Mouse (Mus musculus): ENCODE data around the gene Patz1.
A peak's percentile ranks its signal among the peaks of the same experiment; 100 is the strongest.

Patz1 gene

DNA sequence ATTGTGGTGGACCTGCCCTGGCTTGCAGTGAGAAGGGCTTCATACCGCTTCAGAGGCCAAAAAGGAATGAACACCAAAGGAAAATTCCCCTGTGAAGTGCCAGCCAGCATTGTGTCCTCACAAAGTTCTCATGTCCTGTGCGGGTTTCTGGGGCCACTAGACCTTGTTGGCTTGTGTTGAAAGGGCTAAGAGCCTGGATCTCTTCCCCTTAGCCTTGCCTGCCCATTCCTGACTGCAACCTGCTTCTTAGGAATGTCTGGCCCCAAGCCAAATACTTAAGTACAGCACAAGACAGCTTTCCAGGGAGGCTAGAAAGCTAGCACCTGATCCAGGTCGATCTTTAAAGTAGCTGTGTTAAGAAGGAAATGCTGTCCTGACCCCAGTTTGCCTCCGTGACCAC lies 14.1 kb downstream of the Patz1 start:
- no peak for DNase-seq (ENCODE audit: low read depth, low spot score)
- no peaks in the 10 kb centered on the region for H3K27me3 ChIP-seq (ENCODE audit: control insufficient read depth, insufficient read depth, low read length, poor library complexity, severe bottlenecking)
- peaks cover 32% of the 10 kb centered on the region for H3K36me3 ChIP-seq (ENCODE audit: control insufficient read depth, insufficient read depth, low read length, poor library complexity, severe bottlenecking)

DNA sequence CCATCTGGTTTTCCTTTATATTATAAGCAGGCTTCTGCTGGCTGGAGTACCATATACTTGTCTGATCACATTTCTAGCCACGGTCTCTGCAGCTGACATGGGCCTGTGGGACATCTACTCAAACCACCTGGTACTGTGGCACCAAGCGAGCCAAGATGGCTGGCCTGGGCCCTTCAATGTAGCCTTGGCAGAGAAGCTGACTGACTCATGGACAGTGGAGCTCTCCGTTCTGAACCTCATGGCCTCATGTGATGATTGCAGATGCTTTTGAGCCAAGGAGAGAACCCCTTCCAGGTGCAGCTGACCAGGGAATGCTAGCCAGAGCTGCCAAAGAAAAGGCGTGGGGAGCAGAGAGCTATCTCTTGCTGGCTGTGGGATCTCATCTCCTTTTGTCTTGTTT lies 17.1 kb downstream of the Patz1 start:
- peaks cover 34% of the 10 kb centered on the region for H3K36me3 ChIP-seq (ENCODE audit: control insufficient read depth, insufficient read depth, low read length, poor library complexity, severe bottlenecking)
- no peaks in the 10 kb centered on the region for H3K27me3 ChIP-seq (ENCODE audit: control insufficient read depth, insufficient read depth, low read length, poor library complexity, severe bottlenecking)
- DNase-seq (ENCODE audit: low read depth, low spot score): no peak

DNA sequence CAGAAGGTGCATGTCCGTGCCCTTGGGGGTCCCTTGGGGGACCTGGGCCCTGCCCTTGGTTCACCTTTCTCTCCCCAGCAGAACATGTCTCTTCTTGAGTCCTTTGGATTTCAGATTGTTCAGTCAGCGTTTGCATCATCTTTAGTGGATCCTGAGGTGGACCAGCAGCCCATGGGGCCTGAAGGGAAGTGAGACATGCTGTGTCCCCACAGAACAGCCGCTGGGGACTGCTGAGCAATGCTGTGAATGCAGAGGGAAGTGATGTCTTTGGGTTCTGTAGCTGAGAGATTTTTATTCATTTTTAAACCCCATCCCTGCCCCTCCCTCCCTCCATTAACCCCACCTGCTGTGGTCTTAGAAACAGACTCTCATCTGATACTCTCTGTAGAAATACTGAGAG lies 19.2 kb downstream of the Patz1 start:
- Histone ChIP-seq H3K27me3 (ENCODE audit: control insufficient read depth, insufficient read depth, low read length, poor library complexity, severe bottlenecking) (no peaks in the 10 kb centered on the region), H3K36me3 (ENCODE audit: control insufficient read depth, insufficient read depth, low read length, poor library complexity, severe bottlenecking) (peaks cover 35% of the 10 kb centered on the region)
- DNase-seq (ENCODE audit: low read depth, low spot score): no peak

DNA sequence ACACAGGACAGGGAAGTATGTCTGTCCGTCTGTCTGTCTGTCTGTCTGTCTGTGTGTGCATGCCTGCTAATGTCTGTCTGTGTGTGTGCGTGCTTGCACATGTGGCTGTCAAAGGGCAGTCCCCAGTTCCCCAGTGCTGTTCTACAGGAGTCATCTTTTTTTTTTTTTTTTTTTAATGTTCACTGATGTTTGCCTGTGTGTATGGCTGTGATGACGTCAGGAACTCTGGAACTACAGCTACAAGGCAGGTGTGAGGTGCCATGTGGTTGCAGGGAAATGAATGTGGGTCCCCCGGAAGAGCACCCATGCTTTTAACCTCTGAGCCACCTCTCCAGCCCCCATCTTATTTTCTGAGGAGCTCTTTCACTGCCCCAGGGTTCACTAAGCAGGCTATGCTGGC lies 21.2 kb downstream of the Patz1 start:
- H3K27me3 ChIP-seq (ENCODE audit: control insufficient read depth, insufficient read depth, low read length, poor library complexity, severe bottlenecking): no peaks in the 10 kb centered on the region
- H3K36me3 ChIP-seq (ENCODE audit: control insufficient read depth, insufficient read depth, low read length, poor library complexity, severe bottlenecking): peaks cover 26% of the 10 kb centered on the region
- DNase-seq (ENCODE audit: low read depth, low spot score): peak; percentile 24

DNA sequence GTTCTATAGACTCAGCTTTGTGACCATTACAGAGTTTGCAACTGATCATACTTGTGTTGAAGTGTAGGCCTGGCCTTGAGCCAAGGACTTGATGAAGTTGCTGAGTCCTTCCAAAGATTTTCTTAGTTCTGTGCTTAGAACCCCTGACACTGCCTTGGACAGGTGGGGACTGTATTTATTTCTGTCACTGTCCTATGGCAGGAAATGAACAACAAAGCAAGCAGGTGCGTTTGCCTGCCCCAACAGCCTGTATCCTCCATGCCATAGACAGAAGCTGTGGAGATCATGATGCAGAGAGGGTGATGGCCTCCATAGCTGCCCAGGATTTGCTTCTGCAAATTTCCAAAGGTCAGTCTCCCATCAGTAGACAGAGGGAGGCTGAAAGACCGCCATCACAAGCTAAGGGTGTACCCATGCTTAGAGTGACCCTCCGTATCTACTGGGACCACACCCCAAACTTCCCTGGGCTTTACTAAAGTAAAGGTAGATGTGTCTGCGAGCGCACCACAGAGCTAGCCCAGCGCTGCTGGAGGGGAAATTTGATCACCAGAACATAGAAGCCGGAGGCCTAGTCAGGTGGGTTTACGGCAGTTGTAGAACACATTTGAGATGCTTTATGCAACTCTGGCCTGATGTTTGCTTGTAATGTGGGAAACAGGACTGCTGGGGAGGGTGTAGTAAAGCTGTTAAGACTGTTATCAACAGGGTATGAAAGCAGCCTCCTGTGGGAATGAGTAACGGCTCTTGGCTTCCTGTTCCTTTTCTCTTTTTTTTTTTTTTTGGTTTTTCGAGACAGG lies 22.3 kb downstream of the Patz1 start:
- Histone ChIP-seq H3K27me3 (ENCODE audit: control insufficient read depth, insufficient read depth, low read length, poor library complexity, severe bottlenecking) (no peaks in the 10 kb centered on the region), H3K36me3 (ENCODE audit: control insufficient read depth, insufficient read depth, low read length, poor library complexity, severe bottlenecking) (peaks cover 19% of the 10 kb centered on the region)
- DNase-seq (ENCODE audit: low read depth, low spot score): no peak

DNA sequence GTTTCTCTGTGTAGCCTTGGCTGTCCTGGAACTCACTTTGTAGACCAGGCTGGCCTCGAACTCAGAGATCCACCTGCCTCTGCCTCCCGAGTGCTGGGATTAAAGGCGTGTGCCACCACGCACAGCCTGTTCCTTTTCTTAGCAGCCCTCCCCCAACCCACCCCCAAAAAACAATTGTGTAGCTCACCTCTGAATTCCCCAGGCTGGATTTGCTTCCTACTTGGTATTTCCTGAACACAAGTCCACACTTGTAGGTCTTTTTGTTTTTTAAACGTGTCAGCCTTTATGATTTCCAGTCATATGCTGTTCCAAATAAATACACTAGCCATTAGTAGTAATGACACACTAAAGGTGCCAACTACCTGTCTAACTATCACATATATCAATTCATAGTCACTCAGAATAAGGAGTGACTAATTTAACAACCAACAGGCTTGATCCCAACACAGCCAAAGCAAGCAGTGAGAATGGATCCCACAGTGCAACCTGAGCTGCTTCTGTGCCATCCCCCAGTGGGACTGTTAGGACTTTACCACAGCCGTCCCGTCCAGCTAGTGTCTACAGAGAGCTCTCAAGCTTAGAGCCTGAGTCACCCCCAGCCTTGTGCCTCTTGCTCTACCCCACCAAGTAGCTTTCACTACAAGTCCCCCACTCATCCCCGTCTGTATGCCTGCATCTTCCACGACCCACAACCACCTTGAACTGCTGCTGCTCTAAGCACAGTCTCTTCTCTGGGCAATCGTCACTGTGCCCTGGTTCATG lies 23.1 kb downstream of the Patz1 start:
- H3K36me3 ChIP-seq (ENCODE audit: control insufficient read depth, insufficient read depth, low read length, poor library complexity, severe bottlenecking): peaks cover 17% of the 10 kb centered on the region
- H3K27me3 ChIP-seq (ENCODE audit: control insufficient read depth, insufficient read depth, low read length, poor library complexity, severe bottlenecking): no peaks in the 10 kb centered on the region
- no peak for DNase-seq (ENCODE audit: low read depth, low spot score)

DNA sequence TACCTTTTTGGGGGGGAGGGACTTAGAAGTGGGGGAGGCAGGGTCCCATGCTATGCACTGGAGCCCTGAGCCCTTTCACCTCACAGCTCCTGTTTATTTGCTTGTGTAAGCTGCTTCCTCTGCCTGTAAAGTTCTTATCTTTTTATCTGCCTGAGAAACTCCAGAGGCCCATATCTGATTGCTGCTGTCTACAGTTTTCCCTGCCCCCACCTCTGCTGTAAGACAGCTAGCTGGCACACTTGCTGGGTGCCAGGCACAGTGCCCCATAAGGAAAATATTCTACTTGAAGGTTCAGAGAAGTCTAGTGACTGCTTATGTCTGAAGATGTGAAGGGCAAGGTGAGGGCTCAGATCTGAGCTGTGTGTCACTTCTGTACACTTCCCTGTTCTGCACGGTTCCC lies 24.6 kb downstream of the Patz1 start:
- H3K36me3 ChIP-seq (ENCODE audit: control insufficient read depth, insufficient read depth, low read length, poor library complexity, severe bottlenecking): peaks cover 9% of the 10 kb centered on the region
- no peak for DNase-seq (ENCODE audit: low read depth, low spot score)
- H3K27me3 ChIP-seq (ENCODE audit: control insufficient read depth, insufficient read depth, low read length, poor library complexity, severe bottlenecking): no peaks in the 10 kb centered on the region

DNA sequence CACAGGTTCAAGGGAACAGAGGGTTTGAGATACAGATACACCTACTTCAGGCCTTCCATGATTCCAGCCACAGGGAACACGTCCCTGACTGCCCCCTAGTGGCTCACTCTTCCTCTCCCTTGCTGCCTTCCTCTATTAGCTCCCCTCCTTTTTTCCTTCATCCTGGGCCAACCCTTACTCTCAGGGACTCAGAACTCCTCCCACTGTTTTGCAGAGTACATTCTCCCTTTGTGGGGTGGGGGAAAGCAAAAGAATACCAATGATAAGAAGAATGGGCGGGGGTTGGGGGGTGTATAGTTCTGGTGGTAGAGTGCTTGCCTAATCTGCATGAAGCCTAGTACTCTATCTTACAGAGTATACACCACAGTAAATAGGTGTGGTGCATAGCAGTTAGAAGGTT lies 25.5 kb downstream of the Patz1 start:
- Histone ChIP-seq H3K36me3 (ENCODE audit: control insufficient read depth, insufficient read depth, low read length, poor library complexity, severe bottlenecking) (peaks cover 6% of the 10 kb centered on the region), H3K27me3 (ENCODE audit: control insufficient read depth, insufficient read depth, low read length, poor library complexity, severe bottlenecking) (no peaks in the 10 kb centered on the region)
- peak; percentile 64 for DNase-seq (ENCODE audit: low read depth, low spot score)

DNA sequence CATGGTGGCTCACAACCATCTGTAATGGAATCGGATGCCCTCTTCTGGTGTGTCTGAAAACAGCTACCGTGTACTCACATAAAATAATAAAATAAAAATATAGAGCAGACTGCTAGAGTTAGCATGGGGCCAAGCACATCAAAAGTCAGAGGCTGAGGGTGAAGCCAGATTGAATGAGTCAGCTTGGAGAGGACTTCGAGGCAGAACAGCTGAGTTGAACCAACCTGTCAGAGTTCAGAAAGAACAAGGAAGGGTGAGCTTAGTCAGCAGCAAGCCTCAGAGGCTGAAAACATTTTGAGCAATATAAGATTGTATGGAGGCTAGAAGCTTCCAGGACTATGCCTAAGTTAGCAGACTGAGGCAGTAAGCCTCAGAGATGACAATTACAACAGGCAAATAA lies 29.6 kb downstream of the Patz1 start:
- no peak for DNase-seq (ENCODE audit: low read depth, low spot score)
- Histone ChIP-seq H3K27me3 (ENCODE audit: control insufficient read depth, insufficient read depth, low read length, poor library complexity, severe bottlenecking) (no peaks in the 10 kb centered on the region), H3K36me3 (ENCODE audit: control insufficient read depth, insufficient read depth, low read length, poor library complexity, severe bottlenecking) (no peaks in the 10 kb centered on the region)

DNA sequence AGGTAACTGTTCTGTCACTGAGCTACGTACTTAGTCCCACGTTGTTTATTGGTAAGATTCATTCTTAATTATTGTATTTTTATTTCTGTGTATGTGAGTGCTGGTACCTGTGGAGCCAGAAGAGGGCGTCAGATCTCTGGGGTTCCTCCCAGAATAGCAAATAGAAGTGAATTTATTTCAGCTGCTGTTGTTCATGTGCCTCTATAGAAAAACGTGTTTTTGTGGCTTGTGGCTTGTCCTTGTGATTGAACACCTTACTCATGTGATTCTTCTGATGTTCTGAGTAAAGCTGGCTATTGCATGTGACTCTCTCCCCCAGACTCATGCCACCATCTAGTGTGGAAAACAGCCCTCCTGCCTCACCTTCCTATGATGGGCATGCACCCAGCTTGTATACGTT lies 39.6 kb downstream of the Patz1 start:
- Histone ChIP-seq H3K27me3 (ENCODE audit: control insufficient read depth, insufficient read depth, low read length, poor library complexity, severe bottlenecking) (no peaks in the 10 kb centered on the region), H3K36me3 (ENCODE audit: control insufficient read depth, insufficient read depth, low read length, poor library complexity, severe bottlenecking) (peaks cover 3% of the 10 kb centered on the region)
- DNase-seq (ENCODE audit: low read depth, low spot score): peak; percentile 57

DNA sequence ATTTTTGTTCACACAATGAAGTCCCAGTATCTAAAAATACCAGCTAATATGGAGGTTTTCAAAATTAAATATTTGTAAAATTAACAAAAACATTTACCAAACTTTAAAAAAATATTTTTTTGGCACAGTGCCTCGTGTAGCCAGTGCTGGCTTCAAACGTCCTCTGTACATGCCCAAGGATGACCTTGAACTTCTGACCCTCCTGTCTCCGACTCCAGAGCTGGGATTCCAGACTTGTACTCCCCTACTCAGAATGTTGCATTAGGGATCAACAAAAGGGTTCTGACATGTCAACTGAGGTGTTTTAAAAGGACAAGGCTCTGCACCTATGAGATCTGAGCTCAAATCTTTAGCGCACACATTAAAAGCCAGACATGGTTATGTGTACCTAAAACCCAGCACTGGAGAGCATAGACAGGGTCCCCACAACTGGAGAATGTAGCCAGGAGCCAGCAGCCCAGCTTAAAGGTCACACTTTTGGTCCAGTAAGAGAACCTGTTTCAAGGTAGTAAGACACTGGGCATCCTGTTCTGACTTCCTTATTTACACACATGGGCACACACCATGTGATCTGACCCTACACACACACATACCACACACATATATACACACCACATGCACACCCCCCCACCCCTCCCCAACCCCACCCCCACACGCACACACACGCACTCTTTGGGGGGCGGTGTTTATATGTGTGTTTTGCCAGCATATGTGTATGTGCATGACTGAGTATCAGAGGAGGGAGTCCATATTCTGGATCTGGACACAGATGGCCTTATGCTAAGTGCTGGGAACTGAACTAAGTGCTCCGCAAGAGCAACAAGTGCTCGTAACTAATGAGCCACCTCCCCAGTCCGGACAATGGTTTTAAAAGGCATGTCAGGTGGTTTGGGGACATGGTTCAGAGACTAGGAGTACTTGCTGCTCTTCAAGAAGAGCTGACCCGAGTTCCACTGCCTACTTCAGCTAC lies 40.4 kb downstream of the Patz1 start:
- peak; percentile 73 for DNase-seq (ENCODE audit: low read depth, low spot score)
- Histone ChIP-seq H3K36me3 (ENCODE audit: control insufficient read depth, insufficient read depth, low read length, poor library complexity, severe bottlenecking) (peaks cover 5% of the 10 kb centered on the region), H3K27me3 (ENCODE audit: control insufficient read depth, insufficient read depth, low read length, poor library complexity, severe bottlenecking) (no peaks in the 10 kb centered on the region)

DNA sequence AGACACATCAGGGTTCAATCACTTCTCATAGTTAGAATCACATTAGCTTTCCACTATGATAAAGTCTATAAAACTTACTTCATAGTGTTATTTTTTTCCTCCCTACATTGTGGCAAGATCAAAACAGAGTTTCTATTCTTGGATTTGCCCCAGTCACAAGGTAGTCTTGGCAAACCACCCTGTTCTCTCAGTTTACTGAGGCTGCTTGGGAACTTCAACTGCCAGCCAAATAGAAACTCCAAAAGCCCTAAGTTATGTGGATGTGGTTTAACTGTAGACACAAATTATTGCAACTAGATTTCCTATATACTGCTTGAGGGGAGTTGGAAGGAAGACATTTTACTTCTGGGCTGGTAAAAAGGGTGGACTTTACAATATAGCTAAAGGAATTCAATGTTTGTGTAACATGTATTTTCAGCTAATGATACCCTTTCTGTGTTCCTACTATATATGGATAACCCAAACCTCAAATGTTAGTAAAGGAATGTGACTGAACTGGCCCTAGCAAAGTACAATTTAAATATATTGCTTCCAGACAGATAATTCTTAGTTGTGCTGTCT lies 41.3 kb downstream of the Patz1 start, which contains the start of gene Pik3ip1:
Pik3ip1 (plus strand) TSS at position 511 of the 561 bp plus-strand sequence.
- no peaks in the 10 kb centered on the region for H3K27me3 ChIP-seq (ENCODE audit: control insufficient read depth, insufficient read depth, low read length, poor library complexity, severe bottlenecking)
- no peak for DNase-seq (ENCODE audit: low read depth, low spot score)
- H3K36me3 ChIP-seq (ENCODE audit: control insufficient read depth, insufficient read depth, low read length, poor library complexity, severe bottlenecking): peaks cover 5% of the 10 kb centered on the region

DNA sequence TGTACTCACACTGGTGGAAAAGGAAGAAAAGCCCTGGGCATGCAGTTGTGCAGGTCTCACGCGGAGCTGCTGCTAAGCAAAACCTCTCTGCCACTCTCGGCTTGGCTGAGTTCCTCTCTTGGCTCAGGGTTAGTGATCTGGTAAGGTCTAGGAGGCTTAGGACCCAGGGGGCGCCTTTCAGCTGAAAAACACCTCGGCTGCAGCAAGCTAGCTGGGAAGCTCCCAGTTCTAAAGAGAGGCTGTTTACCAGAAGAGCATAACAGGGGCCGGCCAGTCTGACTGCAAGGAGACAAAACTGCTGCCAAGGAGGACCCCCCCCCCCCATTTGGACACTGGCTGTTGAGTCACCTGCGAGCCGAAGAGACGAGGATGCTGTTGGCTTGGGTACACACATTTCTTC lies 41.9 kb downstream of the Patz1 start:
- DNase-seq (ENCODE audit: low read depth, low spot score): peak; percentile 85
- no peaks in the 10 kb centered on the region for H3K27me3 ChIP-seq (ENCODE audit: control insufficient read depth, insufficient read depth, low read length, poor library complexity, severe bottlenecking)
- H3K36me3 ChIP-seq (ENCODE audit: control insufficient read depth, insufficient read depth, low read length, poor library complexity, severe bottlenecking): peaks cover 5% of the 10 kb centered on the region

DNA sequence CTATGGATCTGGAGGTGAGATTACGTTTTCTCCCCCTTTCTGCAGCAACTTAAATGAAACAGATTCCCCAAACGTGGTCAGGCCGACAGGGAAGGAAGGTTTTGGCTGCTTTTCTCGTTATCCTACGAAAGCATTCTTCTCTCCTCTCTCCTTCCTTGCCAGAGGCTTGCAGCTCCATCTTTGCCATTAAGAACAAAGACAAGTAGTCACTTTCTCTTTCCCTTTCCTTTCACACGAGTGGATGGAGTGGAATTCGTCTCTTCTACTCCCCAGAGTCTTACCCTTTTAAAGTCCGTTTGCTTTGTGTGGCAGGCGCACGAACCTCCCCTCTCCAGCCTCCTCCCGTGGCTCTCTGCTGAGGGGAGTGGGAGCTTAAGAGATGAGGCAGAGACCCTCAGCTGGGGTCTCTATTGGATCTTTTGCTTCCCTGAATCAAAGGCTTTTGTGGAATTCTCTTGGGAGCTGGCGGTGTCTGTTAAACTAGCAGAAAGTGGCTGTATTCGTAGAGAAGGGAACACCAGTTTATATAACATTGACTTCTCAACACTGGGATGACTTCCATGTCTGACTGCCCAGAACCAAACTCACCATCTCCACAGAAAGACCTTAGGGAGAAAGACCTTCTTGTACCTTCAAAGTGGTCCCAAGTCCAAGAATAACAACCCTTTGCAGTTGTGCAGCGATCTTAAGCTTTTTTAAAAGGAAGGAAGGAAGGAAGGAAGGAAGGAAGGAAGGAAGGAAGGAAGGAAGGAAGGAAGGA lies 42.5 kb downstream of the Patz1 start:
- no peaks in the 10 kb centered on the region for H3K27me3 ChIP-seq (ENCODE audit: control insufficient read depth, insufficient read depth, low read length, poor library complexity, severe bottlenecking)
- peak; percentile 36 for DNase-seq (ENCODE audit: low read depth, low spot score)
- H3K36me3 ChIP-seq (ENCODE audit: control insufficient read depth, insufficient read depth, low read length, poor library complexity, severe bottlenecking): peaks cover 5% of the 10 kb centered on the region

Measured in splenic B cell, adult 2 months (primary cell).